Mouse (Mus musculus): ENCODE measurements around the gene Gm8094. TPM values are rescaled to one million over a fixed set of nuclear protein-coding genes. Genes with fewer than 3 reads are reported as not detected.
"Not testable (repeated sequence)": the region's sequence is repeated elsewhere in the genome, so short reads cannot be mapped to it uniquely, and the experiment has no call there.

The Gm8094 gene
- total RNA-seq (2021): not detected

DNA sequence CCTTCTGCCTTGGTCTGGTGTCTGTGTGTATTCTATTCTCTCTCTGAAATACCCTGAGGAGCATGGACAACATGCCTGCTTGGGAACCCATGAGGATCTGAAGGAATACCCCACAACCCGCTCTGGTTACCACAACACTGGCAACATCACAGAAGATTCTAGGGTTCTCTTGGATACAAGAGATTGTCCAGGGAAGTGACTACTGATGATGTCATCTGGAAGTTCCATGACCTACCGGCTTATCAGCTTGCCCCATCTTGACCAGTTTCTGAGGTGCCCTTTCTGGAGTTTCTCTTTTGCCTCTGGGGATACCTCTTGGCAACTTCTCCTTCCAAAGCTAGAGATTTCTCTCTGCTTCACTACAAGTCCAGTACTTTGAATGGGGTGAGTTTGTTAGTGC is at the start of gene Gm8094:
Gm8094 (minus strand) TSS at position 101 of the 400 bp plus-strand sequence.
- DNase-seq: not testable (repeated sequence)

DNA sequence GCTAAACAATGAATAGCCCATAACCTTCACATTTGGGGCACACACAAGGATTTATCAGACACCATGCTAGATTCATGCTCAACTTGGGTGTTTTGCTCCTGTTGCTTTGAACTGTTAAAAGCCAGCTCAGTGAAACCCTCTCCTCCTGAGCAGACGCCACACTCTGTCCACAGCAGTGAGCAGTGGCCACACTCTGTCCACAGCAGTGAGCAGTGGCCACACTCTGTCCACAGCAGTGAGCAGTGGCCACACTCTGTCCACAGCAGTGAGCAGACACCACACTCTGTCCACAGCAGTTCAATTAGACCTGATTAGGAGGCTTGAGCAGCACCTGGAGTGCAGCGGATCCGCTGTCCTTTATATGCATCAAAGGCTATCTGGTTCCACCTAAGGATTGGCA is 43.2 kb upstream of the Gm8094 start:
- not testable (repeated sequence) for DNase-seq

GRCm38 (mm10) chr14:43100301-43100700 is 23.9 kb upstream of the Gm8094 start, which contains the start of gene Gm8104:
Gm8104 (plus strand) TSS chr14:43100601.
- not testable (repeated sequence) for DNase-seq

DNA sequence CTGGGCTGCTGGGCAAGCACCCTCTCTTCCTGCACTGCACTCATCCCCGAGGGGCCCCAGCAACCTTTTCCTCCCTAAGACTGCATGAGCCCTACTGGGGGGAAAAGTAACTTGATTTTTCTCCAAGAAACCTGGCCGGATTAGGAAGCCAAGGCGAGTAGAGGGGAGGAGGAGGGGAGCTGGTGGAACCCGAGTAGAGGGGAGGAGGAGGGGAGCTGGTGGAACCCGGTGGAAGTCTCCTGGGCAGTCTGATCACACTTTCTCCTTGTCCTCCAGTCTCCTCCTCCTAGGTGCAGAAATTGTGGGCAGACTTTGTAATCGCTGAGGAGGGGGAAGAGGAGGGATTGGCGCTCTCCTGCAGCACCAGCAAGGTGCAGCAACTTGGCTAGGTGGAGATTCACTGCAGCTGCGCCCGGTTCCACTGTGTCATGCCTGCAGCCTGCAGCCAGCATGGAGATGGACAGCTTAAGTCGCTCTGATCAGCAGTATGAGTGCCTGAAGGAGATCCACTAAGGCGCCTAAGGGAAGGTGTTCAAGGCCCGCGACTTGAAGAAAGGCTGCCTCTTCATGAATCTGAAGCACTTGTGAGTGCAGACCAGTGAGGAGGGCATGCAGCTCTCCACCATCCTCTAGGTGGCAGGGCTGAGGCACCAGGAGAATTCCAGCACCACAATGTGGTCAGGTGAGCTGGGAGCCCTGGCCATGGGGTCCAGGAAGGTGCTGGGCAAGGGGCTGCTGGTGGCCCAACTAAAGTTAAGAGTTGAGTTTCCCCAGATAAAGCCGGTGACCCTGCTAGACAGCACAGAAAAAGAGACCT is 12.9 kb upstream of the Gm8094 start:
- not testable (repeated sequence) for DNase-seq

- DNase-seq: not testable (repeated sequence)
Measured at GRCm38 (mm10) chr14:43084936-43085730, 8.7 kb upstream of the Gm8094 start.

DNA sequence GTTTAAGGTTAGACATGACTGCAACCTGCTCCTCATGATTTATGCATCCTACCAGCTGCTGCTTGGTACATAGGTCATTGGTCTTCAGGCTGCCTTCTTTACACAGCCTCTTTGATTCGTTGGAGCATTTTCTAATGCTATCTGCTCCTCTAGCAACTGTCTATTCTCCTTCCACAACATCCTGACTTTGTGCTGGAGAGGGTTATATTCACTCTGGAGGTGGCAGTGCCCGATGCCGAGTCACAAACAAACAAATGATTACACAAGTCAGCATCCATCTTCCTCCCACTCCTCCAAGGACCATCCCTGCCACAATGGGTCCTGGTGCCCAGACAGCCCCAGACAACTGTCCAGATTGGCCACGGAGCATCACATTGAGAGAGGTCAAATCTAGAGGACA is 16.3 kb downstream of the Gm8094 start:
- not testable (repeated sequence) for DNase-seq

DNA sequence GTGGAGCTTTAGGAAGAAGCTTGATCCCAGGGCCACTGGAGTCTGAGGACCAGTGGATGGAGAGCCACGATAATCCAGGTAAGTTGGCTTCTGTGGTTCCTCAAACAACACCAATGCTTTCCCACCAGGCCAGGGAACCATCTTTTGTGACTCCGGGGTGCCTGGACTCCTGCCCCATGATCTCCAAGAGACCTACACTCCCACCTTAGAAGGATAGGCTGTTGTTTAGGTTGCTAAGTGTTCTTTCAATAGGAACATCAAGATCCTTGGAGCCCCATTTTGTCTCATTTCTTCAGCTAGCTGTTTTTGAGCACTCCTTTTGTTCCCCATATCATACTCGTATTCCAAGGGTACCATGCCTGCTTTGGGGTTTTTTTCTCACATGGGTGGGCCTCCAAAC is 18.4 kb downstream of the Gm8094 start:
- not testable (repeated sequence) for DNase-seq

Other genes starting within 250 kb of the Gm8094 start
- gene Gm21977, start 223.2 kb downstream of the Gm8094 start, total RNA-seq (2021): not detected
- not detected for gene Gm8082, start 83.0 kb downstream of the Gm8094 start, total RNA-seq (2021)
- gene Gm10376, start 61.0 kb downstream of the Gm8094 start, total RNA-seq (2021): 1 to 10 TPM in 1 of 2 experiments, not detected in 1; 2.0 TPM
- gene Gm8104, start 24.0 kb upstream of the Gm8094 start, total RNA-seq (2021): not detected
- gene Gm7233, start 103.2 kb upstream of the Gm8094 start, total RNA-seq (2021): under 1 TPM in 1 of 2 experiments, not detected in 1; 0.47 TPM
- gene Gm8122, start 158.7 kb upstream of the Gm8094 start, total RNA-seq (2021): not detected
- gene Gm8126, start 182.0 kb upstream of the Gm8094 start, total RNA-seq (2021): under 1 TPM; 0.20 TPM
- gene Gm9732, start 198.4 kb upstream of the Gm8094 start, total RNA-seq (2021): not detected
- gene Gm8127, start 217.2 kb upstream of the Gm8094 start, total RNA-seq (2021): not detected